Comparison of ENCODE assay signal across 26 mouse cellular contexts in the genomic region with DNA sequence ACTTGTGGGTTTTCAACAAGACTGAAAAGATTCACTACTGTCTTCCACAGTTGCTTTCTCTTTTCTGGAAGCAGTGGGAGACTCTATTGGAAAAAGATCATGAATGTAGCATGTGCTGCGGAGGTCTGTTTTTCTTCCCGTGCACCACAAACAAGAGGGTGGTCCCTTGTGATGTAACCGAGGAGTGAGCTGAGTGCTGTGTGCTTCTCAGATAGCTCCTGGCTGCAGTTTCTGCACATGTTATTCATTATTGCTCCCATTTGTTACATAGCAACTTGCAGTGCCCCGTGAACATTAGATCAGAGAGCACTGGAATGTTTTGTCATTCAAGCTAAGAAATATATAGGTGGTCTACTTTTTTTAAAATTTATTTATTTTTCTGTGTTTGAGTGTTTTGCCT.
A peak's percentile ranks its signal among the peaks of the same experiment; 100 is the strongest.
DNase-seq lines count a peak whose midpoint lies in the region; ATAC-seq lines count a peak whose summit lies in the region.
"Had no signal": no experiment of that assay in that cellular context is flagged by ENCODE, and none has a peak within 500 bp of the region (broad histone marks: within the 10 kb centered on the region; RNA-seq: fewer than 3 reads in every experiment).

No protein-coding gene starts in this region.

- no peak overlapping the region for H3K4me2 ChIP-seq in limb, embryonic 12.5 days
- H3K4me2 ChIP-seq in hindbrain, embryonic 13.5 days: no peak overlapping the region
- H3K4me2 ChIP-seq: heart, embryonic 13.5 days; hindbrain, embryonic 15.5 days had no signal

- H3K4me3 ChIP-seq in limb, embryonic 12.5 days (replicated peaks): no peak overlapping the region
- H3K4me3 ChIP-seq in limb, embryonic 10.5 days: no peak overlapping the region
- no peak overlapping the region for H3K4me3 ChIP-seq in hindbrain, embryonic 13.5 days
- H3K4me3 ChIP-seq: erythroblast, embryonic 14.5 days; forebrain, embryonic 10.5 days; heart, embryonic 13.5 days; hindbrain, embryonic 15.5 days had no signal

- peak; percentile 23 for DNase-seq in embryo, embryonic 11 days
- no peak for DNase-seq in embryo, embryonic 10 days (ENCODE audit: low spot score)
- no peak for DNase-seq in limb, embryonic 10.5 days (ENCODE audit: low spot score)
- DNase-seq in forelimb bud, embryonic 11.5 days (ENCODE audit: low read depth, low spot score): peak; percentile 54
- peak; percentile 15 for DNase-seq in skeletal muscle tissue, adult 2 months (ENCODE audit: low read depth, low spot score)
- DNase-seq in lung, postnatal 25 days (ENCODE audit: low spot score): no peak
- DNase-seq: adrenal gland, adult 8-10 months; adrenal gland, postnatal 25 days; cerebellum, adult 11-12 months; cerebellum, adult 8-10 months; cerebellum, postnatal 10 days; cerebellum, postnatal 36 days; forebrain, postnatal 0 days; gastrocnemius, postnatal 10 days; heart, adult 18-20 months; heart, postnatal 14 days; heart, postnatal 4 days had no signal

- 0 out of 2 replicates have a peak, but pooled peaks have one; percentile 68 for ATAC-seq in limb, embryonic 12.5 days (ENCODE audit: insufficient number of reproducible peaks, insufficient read depth, low FRiP score, low TSS enrichment, low read depth)
- ATAC-seq in hindbrain, embryonic 13.5 days (ENCODE audit: low FRiP score): no peak
- ATAC-seq: activated CD4-positive, CD25-positive, alpha-beta regulatory T cell, adult 4 months; forebrain, embryonic 14.5 days; forebrain, postnatal 0 days; intestine, postnatal 0 days had no signal

- H3K27me3 ChIP-seq in limb, embryonic 12.5 days: no peaks in the 10 kb centered on the region
- no peaks in the 10 kb centered on the region for H3K27me3 ChIP-seq in limb, embryonic 10.5 days (ENCODE audit: low read depth, poor library complexity, severe bottlenecking)
- no peaks in the 10 kb centered on the region for H3K27me3 ChIP-seq in hindbrain, embryonic 13.5 days
- H3K27me3 ChIP-seq: heart, embryonic 13.5 days; hindbrain, embryonic 15.5 days had no signal

- no peak overlapping the region for H3K27ac ChIP-seq in limb, embryonic 12.5 days
- no peak overlapping the region for H3K27ac ChIP-seq in limb, embryonic 10.5 days
- no peak overlapping the region for H3K27ac ChIP-seq in hindbrain, embryonic 13.5 days
- H3K27ac ChIP-seq: forebrain, embryonic 10.5 days; heart, embryonic 13.5 days; hindbrain, embryonic 15.5 days had no signal

- H3K4me1 ChIP-seq in limb, embryonic 12.5 days (replicated peaks): peaks cover 13% of the 10 kb centered on the region; the same call in 1 of the 2 replicates
- 0 out of 2 replicates have a peak, but pooled peaks cover 7% of the 10 kb centered on the region for H3K4me1 ChIP-seq in limb, embryonic 10.5 days
- H3K4me1 ChIP-seq in hindbrain, embryonic 13.5 days (replicated peaks): peaks cover 12% of the 10 kb centered on the region
- H3K4me1 ChIP-seq: forebrain, embryonic 10.5 days had no signal

- no peak overlapping the region for H3K9ac ChIP-seq in limb, embryonic 12.5 days (replicated peaks)
- no peak overlapping the region for H3K9ac ChIP-seq in hindbrain, embryonic 13.5 days
- H3K9ac ChIP-seq: forebrain, postnatal 0 days; heart, embryonic 13.5 days; hindbrain, embryonic 15.5 days had no signal

- H3K36me3 ChIP-seq in limb, embryonic 12.5 days: no peaks in the 10 kb centered on the region
- no peaks in the 10 kb centered on the region for H3K36me3 ChIP-seq in limb, embryonic 10.5 days
- peaks cover 50% of the 10 kb centered on the region for H3K36me3 ChIP-seq in hindbrain, embryonic 13.5 days
- H3K36me3 ChIP-seq: heart, embryonic 13.5 days had no signal

- H3K9me3 ChIP-seq in limb, embryonic 12.5 days: no peaks in the 10 kb centered on the region
- no peaks in the 10 kb centered on the region for H3K9me3 ChIP-seq in limb, embryonic 10.5 days (replicated peaks)
- no peaks in the 10 kb centered on the region for H3K9me3 ChIP-seq in hindbrain, embryonic 13.5 days
- H3K9me3 ChIP-seq: forebrain, embryonic 10.5 days; heart, embryonic 13.5 days; hindbrain, embryonic 15.5 days had no signal

- 23% methylated on average over 4 of the region's 4 CpGs for WGBS in limb, embryonic 12.5 days
- WGBS in limb, embryonic 10.5 days: 56% methylated on average over 4 of the region's 4 CpGs
- WGBS in hindbrain, embryonic 13.5 days: 81% methylated on average over 4 of the region's 4 CpGs

Comparison
In these comparisons a context has a peak if more than half of its experiments do, and no peak if none do; other contexts are left out.
1. DNase-seq: peak in embryo, embryonic 11 days (single experiment), forelimb bud, embryonic 11.5 days (single experiment) and skeletal muscle tissue, adult 2 months (single experiment); none in embryo, embryonic 10 days (single experiment), limb, embryonic 10.5 days (single experiment) and lung, postnatal 25 days (single experiment).